Mouse (Mus musculus): ENCODE results near the gene Sik3. TPM values are rescaled to one million over a fixed set of nuclear protein-coding genes. Genes with fewer than 3 reads are reported as not detected.

Sik3 gene
- polyA plus RNA-seq, 1 experiment from 2014 or later, result 13.6 TPM

GRCm38 (mm10) chr9:46235196-46235595 lies 222.6 kb downstream of the Sik3 start:
- Histone ChIP-seq H3K4me2 (no peak overlapping the region), H3K36me3 (replicated peaks) (no peaks in the 10 kb centered on the region), H3K27me3 (replicated peaks) (no peaks in the 10 kb centered on the region), H3K9me3 (no peaks in the 10 kb centered on the region), H3K27ac (no peak overlapping the region), H3K9ac (no peak overlapping the region), H3K4me1 (peaks cover 5% of the 10 kb centered on the region), H3K4me3 (no peak overlapping the region)
- 86% methylated on average over 6 of the region's 6 CpGs for WGBS
- no peak for ATAC-seq (replicated peaks)

- H3K4me2 ChIP-seq, result no peak within 1 kb of the TSS
- no peaks in the 10 kb centered on the region for H3K27me3 ChIP-seq (replicated peaks)
- H3K9me3 ChIP-seq, result no peaks in the 10 kb centered on the region
- H3K9ac ChIP-seq, result no peak within 1 kb of the TSS
- no peak for ATAC-seq (replicated peaks)
- H3K36me3 ChIP-seq (replicated peaks), result no peaks in the 10 kb centered on the region
- no peak within 1 kb of the TSS for H3K27ac ChIP-seq
- no peak within 1 kb of the TSS for H3K4me3 ChIP-seq
- peaks cover 5% of the 10 kb centered on the region for H3K4me1 ChIP-seq
Measured at GRCm38 (mm10) chr9:46235596-46235648, 222.8 kb downstream of the Sik3 start, which contains the start of gene Apoc3. Gene Apoc3 (minus strand): TSS chr9:46235636.

GRCm38 (mm10) chr9:46235649-46236048 lies 223.0 kb downstream of the Sik3 start:
- H3K4me1 ChIP-seq, result peaks cover 3% of the 10 kb centered on the region
- H3K36me3 ChIP-seq (replicated peaks), result no peaks in the 10 kb centered on the region
- H3K9me3 ChIP-seq, result no peaks in the 10 kb centered on the region
- ATAC-seq (replicated peaks), result no peak
- H3K4me2 ChIP-seq, result no peak overlapping the region
- WGBS, result 44% methylated on average over 4 of the region's 4 CpGs
- H3K27ac ChIP-seq, result no peak overlapping the region
- no peak overlapping the region for H3K9ac ChIP-seq
- no peak overlapping the region for H3K4me3 ChIP-seq
- H3K27me3 ChIP-seq (replicated peaks), result no peaks in the 10 kb centered on the region

- WGBS, result 84% methylated on average over 7 of the region's 7 CpGs
- Histone ChIP-seq H3K27me3 (replicated peaks) (no peaks in the 10 kb centered on the region), H3K27ac (no peak overlapping the region), H3K9ac (no peak overlapping the region), H3K4me3 (no peak overlapping the region), H3K9me3 (no peaks in the 10 kb centered on the region), H3K4me2 (no peak overlapping the region), H3K36me3 (replicated peaks) (no peaks in the 10 kb centered on the region), H3K4me1 (no peaks in the 10 kb centered on the region)
- no peak for ATAC-seq (replicated peaks)
Measured at GRCm38 (mm10) chr9:46238850-46239249, 226.2 kb downstream of the Sik3 start.

- H3K4me3 ChIP-seq, result no peak within 1 kb of the TSS
- 65% methylated on average over 7 of the region's 7 CpGs for WGBS
- no peaks in the 10 kb centered on the region for H3K4me1 ChIP-seq
- no peak within 1 kb of the TSS for H3K9ac ChIP-seq
- no peaks in the 10 kb centered on the region for H3K27me3 ChIP-seq (replicated peaks)
- no peak within 1 kb of the TSS for H3K27ac ChIP-seq
- no peaks in the 10 kb centered on the region for H3K9me3 ChIP-seq
- H3K36me3 ChIP-seq (replicated peaks), result no peaks in the 10 kb centered on the region
- no peak within 1 kb of the TSS for H3K4me2 ChIP-seq
- no peak for ATAC-seq (replicated peaks)
Measured at GRCm38 (mm10) chr9:46240526-46241153, 228.0 kb downstream of the Sik3 start, which contains the start of gene Apoa4. Gene Apoa4 (plus strand): TSS chr9:46240696.

- Histone ChIP-seq H3K4me2 (no peak overlapping the region), H3K36me3 (replicated peaks) (no peaks in the 10 kb centered on the region), H3K27me3 (replicated peaks) (no peaks in the 10 kb centered on the region), H3K4me3 (no peak overlapping the region), H3K4me1 (no peaks in the 10 kb centered on the region), H3K27ac (no peak overlapping the region), H3K9me3 (no peaks in the 10 kb centered on the region), H3K9ac (no peak overlapping the region)
- ATAC-seq (replicated peaks), result no peak
- 85% methylated on average over 2 of the region's 2 CpGs for WGBS
Measured at GRCm38 (mm10) chr9:46241818-46242217, 229.2 kb downstream of the Sik3 start.

GRCm38 (mm10) chr9:46243122-46243521 lies 230.5 kb downstream of the Sik3 start:
- ATAC-seq (replicated peaks), result no peak
- Histone ChIP-seq H3K36me3 (replicated peaks) (no peaks in the 10 kb centered on the region), H3K4me1 (no peaks in the 10 kb centered on the region), H3K27me3 (replicated peaks) (no peaks in the 10 kb centered on the region), H3K27ac (no peak overlapping the region), H3K4me3 (no peak overlapping the region), H3K9me3 (no peaks in the 10 kb centered on the region), H3K4me2 (no peak overlapping the region), H3K9ac (no peak overlapping the region)
- WGBS, result 62% methylated on average over 4 of the region's 4 CpGs

GRCm38 (mm10) chr9:46243584-46243983 lies 231.0 kb downstream of the Sik3 start:
- WGBS, result 59% methylated on average over 8 of the region's 8 CpGs

GRCm38 (mm10) chr9:46246752-46247324 lies 234.2 kb downstream of the Sik3 start:
- Histone ChIP-seq H3K27ac (no peak overlapping the region), H3K27me3 (replicated peaks) (no peaks in the 10 kb centered on the region), H3K4me2 (no peak overlapping the region), H3K36me3 (replicated peaks) (no peaks in the 10 kb centered on the region), H3K4me1 (no peaks in the 10 kb centered on the region), H3K4me3 (no peak overlapping the region), H3K9ac (no peak overlapping the region), H3K9me3 (no peaks in the 10 kb centered on the region)
- WGBS, result 29% methylated on average over 11 of the region's 11 CpGs
- ATAC-seq (replicated peaks), result peak; percentile 81; the same call in 1 of the 2 replicates

More at GRCm38 (mm10) chr9:46243584-46243983, 231.0 kb downstream of the Sik3 start:
- Histone ChIP-seq H3K27ac (no peak overlapping the region), H3K27me3 (replicated peaks) (no peaks in the 10 kb centered on the region), H3K4me2 (no peak overlapping the region), H3K36me3 (replicated peaks) (no peaks in the 10 kb centered on the region), H3K4me3 (no peak overlapping the region), H3K9me3 (no peaks in the 10 kb centered on the region), H3K4me1 (no peaks in the 10 kb centered on the region), H3K9ac (no peak overlapping the region)
- no peak for ATAC-seq (replicated peaks)

GRCm38 (mm10) chr9:46256177-46256576 lies 243.6 kb downstream of the Sik3 start:
- H3K9ac ChIP-seq, result no peak overlapping the region
- no peak for ATAC-seq (replicated peaks)
- 92% methylated on average over 7 of the region's 7 CpGs for WGBS

GRCm38 (mm10) chr9:46256658-46257385 lies 244.2 kb downstream of the Sik3 start:
- Histone ChIP-seq H3K9me3 (no peaks in the 10 kb centered on the region), H3K36me3 (replicated peaks) (no peaks in the 10 kb centered on the region), H3K9ac (no peak overlapping the region), H3K27ac (no peak overlapping the region), H3K27me3 (replicated peaks) (peaks cover 4% of the 10 kb centered on the region; the same call in 1 of the 2 replicates), H3K4me2 (no peak overlapping the region), H3K4me1 (no peaks in the 10 kb centered on the region), H3K4me3 (no peak overlapping the region)
- no peak for ATAC-seq (replicated peaks)
- whole genome bisulfite sequencing, result 86% methylated on average over 10 of the region's 10 CpGs

More at GRCm38 (mm10) chr9:46256177-46256576, 243.6 kb downstream of the Sik3 start:
- H3K36me3 ChIP-seq (replicated peaks), result no peaks in the 10 kb centered on the region
- no peaks in the 10 kb centered on the region for H3K9me3 ChIP-seq
- H3K27me3 ChIP-seq (replicated peaks), result peaks cover 4% of the 10 kb centered on the region; the same call in 1 of the 2 replicates
- H3K4me3 ChIP-seq, result no peak overlapping the region
- no peak overlapping the region for H3K27ac ChIP-seq
- no peak overlapping the region for H3K4me2 ChIP-seq
- H3K4me1 ChIP-seq, result no peaks in the 10 kb centered on the region

GRCm38 (mm10) chr9:46257546-46257945 lies 244.9 kb downstream of the Sik3 start:
- H3K36me3 ChIP-seq (replicated peaks), result no peaks in the 10 kb centered on the region
- no peak overlapping the region for H3K9ac ChIP-seq
- H3K4me3 ChIP-seq, result no peak overlapping the region
- ATAC-seq (replicated peaks), result no peak
- H3K9me3 ChIP-seq, result no peaks in the 10 kb centered on the region
- no peak overlapping the region for H3K27ac ChIP-seq
- 86% methylated on average over 3 of the region's 3 CpGs for WGBS
- no peak overlapping the region for H3K4me2 ChIP-seq
- peaks cover 4% of the 10 kb centered on the region; the same call in 1 of the 2 replicates for H3K27me3 ChIP-seq (replicated peaks)
- H3K4me1 ChIP-seq, result no peaks in the 10 kb centered on the region

- no peak overlapping the region for H3K27ac ChIP-seq
- 89% methylated on average over 6 of the region's 6 CpGs for WGBS
- H3K4me1 ChIP-seq, result no peaks in the 10 kb centered on the region
- ATAC-seq (replicated peaks), result no peak
- H3K9ac ChIP-seq, result no peak overlapping the region
- H3K9me3 ChIP-seq, result no peaks in the 10 kb centered on the region
- no peak overlapping the region for H3K4me3 ChIP-seq
- peaks cover 4% of the 10 kb centered on the region; the same call in 1 of the 2 replicates for H3K27me3 ChIP-seq (replicated peaks)
- no peaks in the 10 kb centered on the region for H3K36me3 ChIP-seq (replicated peaks)
- no peak overlapping the region for H3K4me2 ChIP-seq
Measured at GRCm38 (mm10) chr9:46259111-46259510, 246.5 kb downstream of the Sik3 start.
